Mouse (Mus musculus): ENCODE measurements around the gene Wdr86.

Wdr86 gene

GRCm38 (mm10) chr5:24686176-24686575 lies 44.4 kb downstream of the Wdr86 start:
- in situ Hi-C loops (cut with MboI, MseI): loop anchor here in 1 of 2 experiments (25.0 kb wide), 1 partner anchor 1249 kb away; the partner anchor contains the start of gene Kmt2e

- in situ Hi-C loops (cut with MboI, MseI): loop anchor here in 1 of 2 experiments (25.0 kb wide), 1 partner anchor 1248 kb away; the partner anchor contains the start of gene Kmt2e
These were observed 45.0 kb downstream of the Wdr86 start, which contains the start of gene Nub1 for GRCm38 (mm10) chr5:24685366-24686093. TSS of gene Nub1 (plus strand) at chr5:24685532.

- in situ Hi-C loops (cut with MboI, MseI): loop anchor here (5.0 to 25.0 kb wide), 2 partner anchors 73 to 1247 kb away; partner anchors contain the start of genes Crygn (in 1 of the 2) and Kmt2e (in 1 of the 2)
These were observed 45.8 kb downstream of the Wdr86 start for GRCm38 (mm10) chr5:24684578-24685365.

GRCm38 (mm10) chr5:24681436-24681835 lies 49.1 kb downstream of the Wdr86 start:
- in situ Hi-C loops (cut with MboI, MseI): loop anchor here (5.0 to 25.0 kb wide), 2 partner anchors 76 to 1244 kb away; partner anchors contain the start of genes Crygn (in 1 of the 2) and Kmt2e (in 1 of the 2)

- in situ Hi-C loops (cut with MboI, MseI): loop anchor here in 1 of 2 experiments (5.0 kb wide), 1 partner anchor 108 kb away; no protein-coding TSS in a partner anchor
These were observed 56.3 kb downstream of the Wdr86 start for GRCm38 (mm10) chr5:24674238-24674637.
